Mouse (Mus musculus) retina, adult 2 months (tissue): ENCODE data around the gene Il6st.
"Not testable (repeated sequence)": the region's sequence is repeated elsewhere in the genome, so short reads cannot be mapped to it uniquely, and the experiment has no call there.

Source experiments
- DNase-seq: peaks from one replicate; pipeline ENCODE4 v3.0.0-alpha.2; 2012; ENCODE audit warnings: low read depth, low spot score

Gene Il6st

DNA sequence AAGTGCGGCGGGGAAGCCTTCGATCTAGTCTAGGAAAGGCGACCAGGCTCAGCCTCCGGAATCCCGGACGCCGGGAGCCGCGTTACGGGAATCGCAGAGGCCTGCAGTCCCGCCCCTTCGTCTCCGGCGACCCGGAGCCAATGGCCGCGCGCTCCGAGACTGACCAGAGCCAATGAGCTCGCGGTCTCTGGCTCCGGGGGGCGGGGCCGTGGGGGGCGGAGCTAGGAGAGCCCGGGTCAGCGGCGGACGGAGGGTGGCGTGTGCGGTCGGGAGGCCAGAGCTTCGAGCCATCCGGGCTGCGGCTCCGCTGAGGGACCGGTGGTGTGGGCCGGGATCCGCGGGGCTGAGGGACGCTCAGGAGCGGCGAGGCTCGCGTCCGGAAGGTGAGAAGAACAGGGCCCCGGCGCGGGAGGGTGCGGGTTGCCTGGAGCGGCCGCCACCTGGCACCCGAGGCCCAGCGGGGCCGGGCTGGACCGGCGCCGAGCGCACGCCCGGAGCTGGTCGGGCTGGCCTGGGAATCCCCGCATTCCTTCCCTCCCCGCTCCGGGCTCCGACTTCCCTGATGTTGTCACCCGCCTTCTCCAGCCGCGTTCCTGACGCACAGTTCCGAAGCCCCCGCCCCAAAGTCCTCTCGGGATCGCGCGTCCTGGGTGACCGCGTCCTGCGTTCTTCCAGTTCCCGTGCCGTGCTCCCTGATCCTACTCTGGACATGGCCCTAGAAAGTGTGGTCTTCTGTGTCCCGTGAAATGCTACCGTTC, at the start of gene Il6st:
TSS of gene Il6st (plus strand) at position 203 of the 758 bp plus-strand sequence.
- DNase-seq, result peak; percentile 87

DNA sequence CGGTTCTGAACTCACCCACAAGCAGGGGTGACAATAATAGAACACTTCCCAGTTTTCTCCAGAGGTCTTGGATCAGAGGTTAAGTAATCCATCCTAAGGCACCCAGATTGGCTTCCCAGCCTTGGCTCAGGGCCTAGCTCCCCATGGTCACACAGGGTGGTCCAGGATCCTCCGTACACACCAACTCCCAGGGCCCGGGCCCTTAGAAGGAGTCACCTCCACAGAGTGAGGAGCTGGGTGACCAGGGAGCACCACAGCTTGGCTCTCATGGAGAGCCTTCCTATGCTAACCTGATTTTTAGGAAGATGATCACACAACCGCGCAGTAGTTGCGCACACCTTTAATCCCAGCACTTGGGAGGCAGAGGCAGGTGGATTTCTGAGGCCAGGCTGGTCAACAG, 48.0 kb upstream of the Il6st start:
- no peak for DNase-seq

DNA sequence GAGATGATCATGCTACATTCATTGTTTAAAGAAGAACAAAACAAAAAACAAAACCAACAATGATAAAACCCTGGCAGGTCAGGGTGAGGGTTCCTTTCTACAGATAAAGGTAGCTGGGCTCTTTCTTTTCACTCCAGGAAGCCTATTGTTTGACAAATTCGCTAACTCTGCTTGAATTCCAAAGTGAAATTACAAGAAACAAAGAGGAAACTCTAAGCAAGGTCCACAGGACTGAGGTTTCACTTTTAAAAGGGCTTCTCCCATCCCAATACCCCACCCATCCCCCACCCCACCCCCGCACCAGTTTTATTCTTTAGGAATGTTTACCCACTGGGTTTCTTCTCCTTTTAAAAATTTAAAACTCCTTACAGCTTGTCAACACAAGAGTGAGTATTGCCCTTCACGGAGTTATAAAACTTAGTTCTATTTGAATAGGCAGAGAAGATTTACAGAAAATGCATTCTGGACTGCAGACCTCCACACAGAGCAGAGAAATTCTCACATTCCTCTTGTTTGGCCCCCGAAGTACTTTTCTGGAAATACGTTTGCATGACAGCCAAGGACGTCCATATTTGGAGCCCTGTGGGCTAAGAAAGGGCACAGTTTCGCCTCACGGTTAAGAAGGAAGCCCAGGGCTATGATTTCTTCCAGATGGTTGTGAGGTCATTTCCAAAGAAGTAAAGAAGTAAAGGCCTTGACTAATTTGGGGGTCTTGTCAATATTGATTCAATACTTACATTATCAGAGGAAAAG, 47.3 kb upstream of the Il6st start:
- no peak for DNase-seq

GRCm38 (mm10) chr13:112417163-112417523, 46.7 kb upstream of the Il6st start:
- no peak for DNase-seq

DNA sequence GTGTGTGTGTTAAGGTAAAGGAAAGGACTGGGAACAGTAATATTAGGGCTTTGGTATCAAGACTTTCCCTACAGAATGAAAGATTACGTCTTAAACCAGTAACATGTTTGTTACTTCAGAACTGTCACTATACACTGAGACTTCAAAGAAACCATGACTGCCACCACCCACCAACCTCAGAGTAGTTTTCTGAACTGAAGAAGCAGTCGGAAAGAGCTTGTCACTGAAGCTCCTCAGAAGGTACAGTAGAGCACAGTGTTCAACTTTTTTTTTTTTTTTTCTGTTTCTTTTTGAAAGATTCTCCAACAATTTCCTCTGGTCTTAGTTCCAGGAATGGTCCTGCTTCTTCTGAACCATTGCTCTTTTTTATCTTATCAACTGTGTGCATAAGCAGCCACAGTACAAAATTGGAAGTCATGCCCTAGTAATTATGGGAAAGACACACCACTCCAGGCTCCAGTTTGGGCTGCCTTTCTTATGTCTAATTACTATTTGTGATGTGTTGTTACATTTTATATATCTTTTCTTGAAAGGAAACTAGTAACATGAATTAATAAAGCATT, 45.9 kb upstream of the Il6st start:
- DNase-seq, result no peak

DNA sequence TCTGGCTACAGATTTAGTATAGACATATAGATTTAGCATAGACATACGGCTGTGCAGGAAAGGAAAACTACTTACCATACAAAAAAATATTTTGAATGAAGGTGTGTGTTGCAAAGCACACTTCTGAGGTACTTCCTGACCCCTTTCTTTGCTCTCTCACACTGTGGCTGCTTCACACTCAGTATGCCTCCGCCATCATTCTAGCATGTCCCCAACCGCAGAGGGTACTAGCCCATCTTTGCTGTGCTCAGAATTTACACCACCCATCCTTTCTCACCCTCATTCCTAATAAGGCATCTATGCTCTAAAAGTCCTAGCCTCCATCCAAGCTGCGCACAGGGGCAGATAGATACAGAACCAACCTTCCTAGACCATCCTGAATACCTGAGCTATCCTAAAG, 45.3 kb upstream of the Il6st start:
- DNase-seq, result no peak

DNA sequence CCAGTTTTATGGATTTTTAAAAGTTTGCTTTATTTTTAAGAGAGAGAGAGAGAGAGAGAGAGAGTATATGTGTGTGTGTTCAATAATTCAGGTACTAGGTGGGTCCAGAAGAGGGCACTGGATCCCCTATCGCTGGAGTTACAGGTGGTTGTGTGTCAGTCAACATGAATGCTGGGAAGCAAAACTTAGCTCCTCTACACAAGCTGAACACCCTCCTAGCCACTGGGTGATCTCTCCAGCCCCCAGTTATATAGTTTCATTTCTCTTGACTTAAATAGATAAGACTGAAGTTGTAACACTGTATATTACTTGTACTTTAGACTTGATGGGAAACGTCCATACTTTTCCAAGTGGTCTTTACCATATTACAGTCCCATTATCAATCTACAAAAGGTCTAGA, 39.7 kb upstream of the Il6st start:
- no peak for DNase-seq

DNA sequence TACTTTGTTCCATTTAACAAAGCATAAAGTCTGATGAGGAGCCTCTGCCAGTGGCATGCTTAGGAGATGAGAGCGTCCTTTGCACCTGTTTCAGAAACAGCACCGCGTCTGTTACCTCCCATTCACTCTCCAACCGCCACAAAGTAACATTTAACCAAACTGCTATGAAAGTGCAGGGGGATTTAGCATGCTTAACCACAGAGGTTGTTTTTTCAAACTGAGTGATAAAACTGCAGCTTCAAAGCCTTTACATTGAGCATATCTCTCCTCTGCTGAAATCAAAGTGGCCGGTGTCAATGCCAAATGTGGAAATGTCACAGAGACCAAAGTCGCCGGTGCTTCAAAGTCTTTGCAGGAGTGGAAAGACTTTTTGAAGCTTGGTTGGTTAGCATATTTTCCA, 39.2 kb upstream of the Il6st start:
- DNase-seq, result no peak

- no peak for DNase-seq
These were observed 38.7 kb upstream of the Il6st start for GRCm38 (mm10) chr13:112425181-112425654.

GRCm38 (mm10) chr13:112426265-112427135, 37.4 kb upstream of the Il6st start:
- no peak for DNase-seq

- DNase-seq, result not testable (repeated sequence)
These were observed 36.8 kb upstream of the Il6st start for GRCm38 (mm10) chr13:112427136-112427470.

- no peak for DNase-seq
These were observed 36.3 kb upstream of the Il6st start for GRCm38 (mm10) chr13:112427521-112427920.

DNA sequence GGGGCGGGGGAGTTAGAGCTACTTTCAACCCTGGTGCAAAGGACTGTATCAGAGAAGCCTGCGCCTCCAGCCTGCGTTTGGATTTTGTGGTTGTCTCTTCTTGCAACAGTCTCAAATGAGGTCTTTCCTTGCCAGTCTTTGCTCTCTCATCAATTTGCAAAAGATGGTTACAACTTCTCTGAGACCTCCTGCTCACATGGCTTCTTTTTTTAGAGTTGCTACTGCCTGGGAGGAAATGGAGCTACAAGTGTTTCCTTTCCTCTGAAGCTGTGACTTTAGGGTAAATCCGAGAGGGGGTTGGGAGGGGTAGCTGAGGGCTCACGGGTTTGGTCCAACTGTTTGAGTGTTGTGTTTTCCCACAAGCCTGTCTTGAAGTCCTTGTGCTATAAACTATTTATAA, 30.6 kb upstream of the Il6st start:
- DNase-seq, result no peak

DNA sequence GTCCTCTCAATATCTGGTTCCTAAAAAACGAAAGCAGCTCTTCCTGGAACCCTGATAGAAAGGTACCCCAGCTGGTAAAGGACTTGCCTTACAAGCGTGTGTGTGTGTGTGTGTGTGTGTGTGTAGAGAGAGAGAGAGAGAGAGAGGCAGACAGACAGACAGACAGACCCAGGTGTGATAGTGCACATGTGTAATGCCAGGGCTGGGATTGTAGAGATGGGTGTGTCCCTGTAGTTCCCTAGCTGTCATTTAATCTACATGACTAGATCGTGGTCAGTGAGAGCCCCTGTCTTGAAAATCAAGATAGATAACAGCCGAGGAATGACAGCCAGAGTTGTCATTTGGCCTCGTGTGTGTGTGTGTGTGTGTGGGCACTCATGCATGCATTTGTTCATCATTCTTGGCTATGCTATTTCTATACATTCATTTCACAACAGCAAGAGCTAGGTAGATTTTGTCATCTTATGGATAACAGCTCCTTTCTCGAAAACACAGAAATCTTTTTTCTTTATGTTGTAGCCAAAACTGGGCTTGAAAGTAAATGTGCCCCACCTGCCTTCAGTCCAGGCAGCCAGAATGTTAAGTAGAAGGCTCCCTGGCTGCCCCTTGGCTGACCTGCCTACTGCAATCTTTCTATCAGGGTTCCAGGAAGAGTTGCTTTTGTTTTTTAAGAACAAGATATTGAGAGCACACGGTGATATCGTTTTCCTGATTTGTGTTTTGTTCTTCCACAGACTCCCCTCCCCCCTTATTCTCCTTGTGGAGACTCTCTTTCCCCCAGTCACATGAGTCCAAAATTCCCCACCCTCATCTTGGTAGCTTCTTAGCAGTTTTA, 28.4 kb upstream of the Il6st start:
- no peak for DNase-seq

GRCm38 (mm10) chr13:112436288-112436687, 27.6 kb upstream of the Il6st start:
- DNase-seq, result no peak

DNA sequence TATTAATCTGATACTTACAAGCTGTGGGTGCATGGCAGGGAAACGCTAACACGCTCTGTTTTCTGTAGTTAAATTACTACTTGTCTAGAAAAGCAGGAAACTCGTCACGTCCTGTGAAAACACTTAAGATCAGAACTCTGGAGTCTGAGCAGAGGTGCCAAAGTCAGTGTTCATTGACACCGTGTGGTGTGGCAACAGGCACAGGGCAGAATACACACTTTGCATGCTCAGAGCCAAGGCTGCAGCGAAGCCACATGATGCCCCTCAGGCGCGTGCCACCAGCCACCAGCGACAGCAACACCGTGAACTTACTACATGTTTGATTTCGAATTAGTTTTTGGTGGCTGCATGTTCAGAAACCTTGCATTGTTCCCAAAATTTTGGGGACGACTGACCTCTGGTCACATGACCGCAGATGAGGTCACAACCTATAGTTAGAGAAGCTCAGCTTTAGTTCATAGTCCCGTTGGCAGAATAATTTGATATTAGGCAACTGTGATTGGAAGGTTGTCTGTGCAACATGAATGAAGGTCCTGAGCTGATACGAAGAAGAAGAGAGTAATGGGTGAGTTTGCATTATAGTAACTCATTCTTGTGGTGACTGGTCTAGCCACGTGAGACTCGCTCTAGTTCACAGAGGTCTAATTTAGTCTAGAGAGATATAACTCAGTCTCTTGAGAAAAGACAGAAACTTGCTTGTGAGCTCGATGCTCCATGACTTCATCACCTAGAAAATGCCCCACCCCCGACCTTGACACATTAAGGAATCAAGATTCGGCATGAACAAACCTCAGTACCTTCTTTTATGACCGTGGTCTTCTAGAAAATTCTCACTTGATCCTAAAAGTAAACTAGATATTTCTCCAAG, 25.6 kb upstream of the Il6st start:
- DNase-seq, result no peak

DNA sequence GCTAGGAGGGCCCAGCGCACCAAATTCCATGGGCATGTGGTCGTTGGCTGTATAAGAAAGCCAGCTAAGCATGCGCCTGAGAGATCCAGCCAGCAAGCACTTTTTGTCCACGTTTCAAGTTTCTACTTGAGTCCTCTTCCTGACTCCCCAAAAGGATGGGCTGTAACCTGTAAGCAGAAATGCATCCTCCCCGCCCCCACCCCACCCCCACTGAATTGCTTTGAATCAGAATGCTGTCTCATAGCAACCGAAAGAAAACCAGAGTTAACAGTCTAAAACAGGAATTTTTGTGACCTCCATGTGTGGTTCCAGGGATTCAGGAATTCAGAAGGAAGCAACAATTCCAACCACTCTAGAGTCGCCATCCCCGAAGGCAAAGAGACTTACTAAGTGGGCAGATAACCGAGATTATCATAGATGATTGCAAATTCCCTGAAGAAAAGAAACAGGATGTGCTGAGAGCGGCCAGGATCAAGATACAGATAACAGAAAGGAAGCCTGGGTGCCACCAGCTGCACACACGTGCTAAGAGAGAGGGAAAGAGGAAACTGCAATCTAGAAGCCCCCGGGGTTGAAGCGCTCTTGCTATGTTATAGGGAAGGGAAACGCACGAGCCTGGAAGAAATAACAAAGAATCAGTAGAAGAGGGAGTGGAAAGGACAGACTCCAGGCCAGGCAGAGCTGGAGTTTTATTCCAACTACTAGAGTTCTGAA, 24.6 kb upstream of the Il6st start:
- DNase-seq, result no peak

GRCm38 (mm10) chr13:112439917-112440361, 23.9 kb upstream of the Il6st start:
- no peak for DNase-seq

GRCm38 (mm10) chr13:112440668-112441067, 23.2 kb upstream of the Il6st start:
- no peak for DNase-seq
